Mouse (Mus musculus) intestine, embryonic 15.5 days (tissue): Measurements from ENCODE around the gene Gm9495. TPM values are rescaled to one million over a fixed set of nuclear protein-coding genes. Genes with fewer than 3 reads are reported as not detected.

Experiments used
- polyA plus RNA-seq: library from polyadenylated mRNA; unstranded; fragments of >200 nt; fragmentation: Nextera tagmentation; extraction: Ambion mirVana; gene quantifications from 2 replicates; pipeline ENCODE4 v1.2.1, GENCODE M21; 2015

Gene Gm9495
- polyA plus RNA-seq, 1 experiment from 2014 or later, result not detected

Other genes with a start within 250 kb of the Gm9495 start
- 16.2 TPM in 2 replicates for gene Zfp930, start 244.5 kb downstream of the Gm9495 start, polyA plus RNA-seq
- 4.0 and 4.3 TPM in 2 replicates for gene D130040H23Rik, start 182.5 kb downstream of the Gm9495 start, polyA plus RNA-seq
- gene Gm7697, start 69.4 kb upstream of the Gm9495 start, polyA plus RNA-seq, result not detected in 2 replicates
- gene Zfp868, start 172.0 kb upstream of the Gm9495 start, polyA plus RNA-seq, result 16.0 and 17.6 TPM in 2 replicates
- gene Zfp964, start 200.9 kb upstream of the Gm9495 start, polyA plus RNA-seq, result 1.1 and 1.2 TPM in 2 replicates